Mouse (Mus musculus) liver, embryonic 14.5 days (tissue): Measurements from ENCODE around the gene Ceacam2.

Experiments
- CTCF ChIP-seq: IDR thresholded peaks from 2 replicates; pipeline ENCODE4 v1.5.1; 2016; ENCODE audit warnings: antibody characterized with exemption, low read depth, control low read depth
- EP300 ChIP-seq: IDR thresholded peaks from 2 replicates; pipeline ENCODE4 v1.6.1; 2016; ENCODE audit warnings: antibody characterized with exemption, low read depth

DNA sequence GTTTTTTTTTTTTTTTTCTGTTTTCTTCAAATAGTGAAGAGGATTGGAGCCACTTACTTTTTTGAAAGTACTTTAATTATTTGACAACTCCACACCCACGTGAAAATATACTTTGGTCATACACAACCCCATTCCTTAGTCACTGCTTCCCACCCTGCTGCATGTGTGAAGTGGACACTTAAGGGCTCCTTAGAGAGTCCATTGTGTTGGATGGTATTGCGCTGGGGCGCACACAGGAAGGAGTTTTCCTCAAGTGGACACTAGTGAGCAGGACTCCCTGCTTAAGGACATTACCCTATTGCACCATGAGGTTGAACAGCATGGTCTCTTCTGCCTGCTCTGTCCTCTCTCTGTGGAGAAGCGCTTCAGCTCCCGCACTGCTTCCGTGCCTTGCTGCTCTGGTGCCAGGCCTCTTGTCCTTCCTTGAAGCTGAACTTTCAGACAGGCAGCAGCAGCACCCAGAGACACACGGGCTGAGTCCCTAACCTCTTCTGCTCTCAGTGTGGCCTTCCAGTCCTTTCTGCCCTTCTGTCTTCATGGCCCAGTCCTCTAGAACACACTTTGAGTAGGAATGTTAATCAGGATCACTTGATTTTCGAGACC lies 56.4 kb downstream of the Ceacam2 start:
- no peak for TF ChIP-seq CTCF
- TF ChIP-seq EP300 = no peak
